Mouse (Mus musculus) liver, adult 2 months (tissue): ENCODE data around the gene Cr2.

Source experiments
- CTCF ChIP-seq: fragments of 200-500 bp; IDR thresholded peaks from 2 replicates; pipeline ENCODE4 v1.5.1; 2011; ENCODE audit warnings: low read depth, low read length, control low read depth
- POLR2A ChIP-seq: fragments of 200-500 bp; IDR thresholded peaks from 2 replicates; pipeline ENCODE4 v1.6.1; 2011; ENCODE audit warnings: low read length, control low read depth; ENCODE audit not compliant: insufficient read depth; ENCODE audit errors: extremely low read depth

DNA sequence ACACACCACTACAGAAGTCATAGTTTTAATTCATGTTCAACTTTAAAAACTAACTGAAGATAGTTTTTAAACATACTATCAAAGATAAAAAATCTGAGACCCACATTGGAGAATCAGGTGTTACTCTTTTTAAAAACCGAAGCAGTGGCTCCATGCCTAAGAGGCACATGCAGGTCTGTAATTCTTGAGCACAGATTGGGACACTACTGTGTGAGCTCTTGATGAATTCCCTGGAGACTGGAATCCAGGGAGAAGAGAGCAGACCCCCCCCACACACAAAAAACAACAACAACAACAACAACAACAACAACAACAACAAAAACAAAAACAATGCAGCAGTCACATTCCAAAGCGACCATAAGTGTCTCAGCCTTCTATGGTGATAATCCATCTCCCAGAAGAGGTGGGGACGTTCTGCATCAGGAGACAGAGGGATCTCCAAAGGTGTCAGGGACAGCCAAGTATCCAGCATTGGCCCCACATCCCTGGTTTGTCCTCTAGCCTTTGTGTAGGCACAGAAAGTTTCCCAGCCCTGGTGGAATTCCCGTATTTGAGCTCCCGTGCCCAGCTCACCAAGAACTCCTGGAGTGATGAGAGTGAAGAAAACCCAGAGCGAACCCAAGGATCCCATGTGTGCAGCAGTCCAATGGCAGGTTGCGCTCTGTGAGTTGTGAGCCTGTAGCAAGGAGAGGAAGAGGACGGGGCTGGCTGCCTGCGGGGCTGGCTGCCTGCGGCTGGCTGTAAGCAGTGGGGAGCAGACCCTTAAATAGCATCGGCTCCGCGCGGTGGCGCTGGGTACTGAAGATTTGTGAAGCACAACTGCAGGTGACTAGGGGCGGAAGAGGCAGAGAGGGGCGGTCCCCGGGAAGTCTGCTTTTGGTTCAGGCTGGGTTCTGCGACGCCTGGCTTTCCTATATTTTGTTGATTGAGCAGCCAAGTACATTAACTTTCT, at the start of gene Cr2:
- TF ChIP-seq CTCF (peak; percentile 67), POLR2A (no peak)
